Mouse (Mus musculus): ENCODE results near the gene Itgb2l.
"Not testable (repeated sequence)": the region's sequence is repeated elsewhere in the genome, so short reads cannot be mapped to it uniquely, and the experiment has no call there.

Gene Itgb2l

DNA sequence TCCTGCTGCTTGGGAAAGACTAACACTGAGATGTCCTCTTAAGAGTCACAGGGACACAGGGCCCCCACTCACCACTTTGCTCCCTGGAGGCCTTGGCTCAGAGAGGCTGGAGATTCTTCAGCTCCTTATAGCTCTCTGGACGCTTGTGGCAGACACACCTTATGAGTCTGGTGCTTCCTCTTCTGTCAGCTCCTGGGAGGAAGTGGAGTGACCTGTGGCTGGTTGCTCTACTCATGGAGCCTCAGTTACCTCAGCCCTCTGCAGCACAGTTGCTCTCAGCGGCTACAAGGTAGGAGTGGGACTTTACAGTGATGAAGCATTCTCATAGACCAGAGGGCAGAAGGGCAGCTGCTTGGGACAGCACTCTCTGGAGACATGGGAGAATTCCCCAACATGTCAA lies at the start of gene Itgb2l:
TSS of gene Itgb2l (minus strand) at position 152 of the 400 bp plus-strand sequence.
- DNase-seq (ENCODE audit: low read depth), result no peak

DNA sequence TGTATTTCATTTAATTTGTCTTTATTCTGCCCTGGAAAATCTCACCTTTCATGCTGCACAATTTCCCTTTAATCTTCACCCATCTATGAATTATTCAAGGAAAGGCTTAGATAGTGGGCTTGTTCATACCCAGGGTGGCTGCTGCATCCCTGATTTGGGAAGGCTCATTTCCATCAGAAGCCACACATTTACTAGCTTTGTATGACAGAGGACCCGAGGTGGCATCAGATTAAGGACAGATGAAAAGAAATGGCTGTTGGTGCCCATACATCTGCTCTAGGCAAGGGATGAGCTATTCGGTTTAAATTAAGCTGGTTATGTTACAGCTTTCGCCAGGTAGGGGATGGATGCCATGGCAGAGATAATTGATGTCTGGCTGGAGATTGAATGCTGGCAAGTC lies 48.1 kb upstream of the Itgb2l start:
- no peak for DNase-seq (ENCODE audit: low read depth)

GRCm38 (mm10) chr16:96488038-96488437 lies 44.6 kb upstream of the Itgb2l start:
- DNase-seq (ENCODE audit: low read depth), result no peak

GRCm38 (mm10) chr16:96487007-96487684 lies 43.7 kb upstream of the Itgb2l start:
- no peak for DNase-seq (ENCODE audit: low read depth)

DNA sequence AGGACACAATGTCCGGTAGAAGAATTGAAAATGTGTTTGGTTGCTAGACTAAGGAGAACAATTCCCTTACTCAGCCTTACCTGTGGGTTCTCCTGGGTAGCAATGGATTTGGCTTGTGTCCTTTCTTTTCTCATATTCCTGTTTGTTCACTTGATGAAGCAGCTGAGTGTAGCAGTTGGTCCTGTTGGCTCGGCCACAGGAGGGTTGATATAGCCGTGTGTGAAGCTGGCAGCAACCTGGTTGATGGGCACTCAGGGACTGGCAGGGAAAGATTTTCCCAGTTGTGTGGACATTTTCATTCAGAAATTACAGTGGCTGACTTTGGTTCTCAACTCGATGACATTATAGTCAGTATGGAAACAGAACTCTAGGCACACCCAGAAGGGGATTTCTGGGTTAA lies 38.4 kb upstream of the Itgb2l start:
- DNase-seq (ENCODE audit: low read depth), result no peak

DNA sequence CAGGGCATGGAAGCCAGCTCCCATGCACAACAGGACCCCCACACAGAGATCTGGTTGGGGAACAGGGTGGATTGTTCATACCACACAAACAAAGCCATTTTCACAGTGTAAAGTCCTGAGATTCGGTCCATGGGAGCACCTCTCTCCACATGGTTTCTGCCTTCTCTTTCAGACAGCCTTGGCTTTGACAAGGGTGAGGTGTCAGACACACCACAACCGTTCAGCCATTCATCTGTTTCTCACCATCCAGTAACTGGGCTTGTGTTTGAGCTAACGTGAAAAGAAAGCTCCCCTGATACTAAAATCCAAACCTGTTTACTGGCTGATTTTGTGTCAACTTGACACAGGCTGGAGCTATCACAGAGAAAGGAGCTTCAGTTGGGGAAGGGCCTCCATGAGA lies 30.8 kb upstream of the Itgb2l start:
- DNase-seq (ENCODE audit: low read depth), result no peak

GRCm38 (mm10) chr16:96472816-96473215 lies 29.4 kb upstream of the Itgb2l start:
- no peak for DNase-seq (ENCODE audit: low read depth)

- DNase-seq (ENCODE audit: low read depth), result no peak
These were observed 28.9 kb upstream of the Itgb2l start for GRCm38 (mm10) chr16:96472361-96472760.

DNA sequence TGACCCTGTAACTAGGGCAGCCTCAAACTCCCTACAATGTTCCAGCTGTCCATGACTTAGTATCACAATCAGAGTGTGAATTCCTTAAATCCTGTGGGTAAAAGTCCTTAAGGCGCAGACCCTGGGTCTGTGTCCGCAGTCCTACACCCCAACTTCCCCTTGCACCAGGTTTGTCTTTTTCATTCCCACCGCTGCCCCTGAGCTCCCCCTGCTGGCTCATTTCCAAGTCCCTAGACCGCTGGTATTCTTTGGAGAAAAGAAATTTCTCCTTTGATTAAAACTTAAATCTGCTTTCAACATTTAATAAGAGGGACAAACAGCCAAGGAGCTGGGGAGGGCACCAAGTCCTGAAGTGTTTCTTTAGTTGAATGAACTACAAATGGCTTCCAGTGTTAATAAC lies 26.2 kb upstream of the Itgb2l start:
- no peak for DNase-seq (ENCODE audit: low read depth)

GRCm38 (mm10) chr16:96468698-96469097 lies 25.3 kb upstream of the Itgb2l start:
- no peak for DNase-seq (ENCODE audit: low read depth)

GRCm38 (mm10) chr16:96468011-96468410 lies 24.6 kb upstream of the Itgb2l start:
- no peak for DNase-seq (ENCODE audit: low read depth)

DNA sequence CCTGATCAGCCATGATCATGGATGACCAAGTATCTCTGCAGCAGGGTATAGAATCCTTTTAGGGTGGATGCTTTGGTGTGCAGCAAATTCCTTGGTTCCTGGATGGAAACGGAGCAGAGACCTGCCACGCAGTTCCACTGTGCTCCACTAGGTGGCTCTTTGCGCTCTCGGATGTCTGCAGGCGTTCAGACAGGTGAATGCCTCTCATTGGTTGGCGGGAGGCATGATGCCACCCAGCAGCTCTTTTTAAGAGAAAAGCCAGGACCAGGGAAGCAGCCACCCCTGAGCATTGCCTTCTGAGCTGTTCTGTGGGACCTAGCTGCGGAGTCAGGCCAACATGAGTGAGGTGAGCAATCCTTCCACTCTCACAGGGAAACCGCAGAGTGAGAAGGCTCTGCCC lies 24.0 kb upstream of the Itgb2l start, which contains the start of gene Pcp4:
TSS of gene Pcp4 (plus strand) at position 162 of the 400 bp plus-strand sequence.
- DNase-seq (ENCODE audit: low read depth), result peak; percentile 11

GRCm38 (mm10) chr16:96460788-96461187 lies 17.4 kb upstream of the Itgb2l start:
- no peak for DNase-seq (ENCODE audit: low read depth)

DNA sequence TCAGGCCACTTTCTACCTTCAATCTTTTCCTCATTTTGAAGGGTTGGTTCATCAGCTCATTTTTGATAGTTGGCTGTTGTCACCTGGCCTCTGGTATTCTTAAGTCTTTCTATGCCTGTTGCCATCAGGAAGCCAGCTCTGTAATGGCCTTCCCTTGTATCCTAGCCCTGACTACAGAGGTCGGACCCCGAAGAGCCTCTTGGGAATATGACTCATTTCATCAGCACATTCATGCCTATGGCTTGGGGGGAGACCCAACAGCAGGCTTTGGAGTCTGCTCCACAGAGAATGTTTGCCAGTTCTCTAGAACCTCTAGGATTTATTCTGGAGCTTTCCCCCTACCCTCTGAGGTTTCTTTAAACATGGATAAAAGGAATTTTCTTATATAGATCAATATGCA lies 15.9 kb upstream of the Itgb2l start:
- DNase-seq (ENCODE audit: low read depth), result no peak

- DNase-seq (ENCODE audit: low read depth), result no peak
These were observed 14.2 kb upstream of the Itgb2l start for GRCm38 (mm10) chr16:96457612-96458011.

- no peak for DNase-seq (ENCODE audit: low read depth)
These were observed 10.7 kb upstream of the Itgb2l start for GRCm38 (mm10) chr16:96454086-96454485.

- DNase-seq (ENCODE audit: low read depth), result not testable (repeated sequence)
These were observed 7.5 kb upstream of the Itgb2l start for GRCm38 (mm10) chr16:96450871-96451270.

GRCm38 (mm10) chr16:96441826-96442225 lies 1.6 kb downstream of the Itgb2l start:
- DNase-seq (ENCODE audit: low read depth), result no peak

- DNase-seq (ENCODE audit: low read depth), result no peak
These were observed 2.5 kb downstream of the Itgb2l start for GRCm38 (mm10) chr16:96440871-96441270.

- no peak for DNase-seq (ENCODE audit: low read depth)
These were observed 3.7 kb downstream of the Itgb2l start for GRCm38 (mm10) chr16:96439682-96440081.

GRCm38 (mm10) chr16:96438946-96439345 lies 4.5 kb downstream of the Itgb2l start:
- DNase-seq (ENCODE audit: low read depth), result no peak

DNA sequence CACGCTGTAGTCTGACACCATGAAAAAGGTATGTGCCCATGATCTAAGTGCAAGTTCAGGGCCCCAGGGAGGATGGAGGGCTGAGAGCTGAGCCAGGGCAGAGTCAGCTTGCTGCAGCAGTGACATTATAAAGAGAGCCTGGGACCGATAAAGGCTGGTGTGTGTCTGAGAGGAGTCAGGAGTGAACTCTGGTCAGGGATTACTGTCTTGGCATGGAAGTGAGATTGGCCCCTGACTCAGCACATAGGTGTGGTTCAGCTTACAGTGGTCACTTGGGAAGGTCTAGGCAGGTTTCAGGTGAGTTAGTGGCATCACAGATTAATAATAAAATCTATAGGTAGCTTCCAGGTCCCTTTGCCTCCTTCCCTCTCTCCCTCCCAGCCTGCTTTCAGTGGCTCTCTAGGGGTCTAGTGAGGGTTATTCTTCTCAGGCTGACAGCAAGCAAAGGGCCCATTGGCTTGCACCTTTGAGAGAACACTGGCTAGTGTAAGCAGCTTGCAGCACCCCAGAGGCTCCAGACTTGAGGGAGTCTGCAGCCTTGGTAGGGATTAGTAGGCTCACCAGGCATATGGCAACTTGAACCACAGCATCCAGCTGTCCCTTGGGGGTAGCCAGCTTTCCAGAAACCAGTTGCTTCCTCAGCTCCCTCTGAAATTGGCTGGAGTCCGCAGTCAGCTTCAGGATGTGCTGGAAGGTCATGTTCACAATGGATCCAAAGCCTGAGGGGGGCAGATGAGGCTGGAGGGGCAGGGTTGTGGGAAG lies 9.2 kb downstream of the Itgb2l start:
- DNase-seq (ENCODE audit: low read depth), result no peak

GRCm38 (mm10) chr16:96433266-96433665 lies 10.2 kb downstream of the Itgb2l start:
- DNase-seq (ENCODE audit: low read depth), result no peak

DNA sequence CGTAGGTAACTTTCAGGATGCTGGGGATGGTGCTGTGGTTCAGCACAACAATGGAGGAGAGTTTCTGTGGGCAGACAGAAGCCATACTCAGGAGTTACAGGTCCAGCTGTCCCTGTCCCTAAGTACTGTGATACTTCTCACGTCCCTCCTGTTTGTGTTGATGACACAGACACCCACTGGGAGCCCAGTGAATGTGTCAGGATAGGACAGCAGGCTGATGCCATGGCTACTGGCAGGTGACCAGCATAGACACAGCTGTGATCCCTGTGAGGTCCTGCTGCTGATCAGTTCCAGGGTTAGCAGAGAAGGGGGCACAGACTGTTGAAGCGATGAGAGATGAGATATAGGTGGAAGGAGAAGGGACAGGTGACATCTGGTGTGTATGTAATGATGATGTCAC lies 14.4 kb downstream of the Itgb2l start:
- DNase-seq (ENCODE audit: low read depth), result no peak
